Mouse (Mus musculus) stomach, embryonic 14.5 days (tissue): ENCODE measurements around the gene Hoxd4. TPM values are rescaled to one million over a fixed set of nuclear protein-coding genes. Genes with fewer than 3 reads are reported as not detected.
A peak's percentile ranks its signal among the peaks of the same experiment; 100 is the strongest.

ENCODE experiments used
- ATAC-seq: fragments of 200-750 bp; cut with Nextera tagmentation; 2 replicates; pipeline ENCODE4 v1.8.0; 2017; ENCODE audit warnings: low read depth, moderate TSS enrichment; ENCODE audit not compliant: insufficient number of reproducible peaks, insufficient read depth, low FRiP score
- H3K27ac ChIP-seq: fragments of 300-500 bp; sonication (generic); 2 replicates; pipeline ENCODE4 v1.5.1; 2014; ENCODE audit warnings: mild to moderate bottlenecking, low read length, moderate library complexity, mixed read lengths
- H3K27me3 ChIP-seq: fragments of 300-500 bp; sonication (generic); 2 replicates; pipeline ENCODE4 v1.6.1; 2014; ENCODE audit warnings: low read length, control low read depth, mixed read lengths; ENCODE audit not compliant: control insufficient read depth, insufficient read depth
- H3K36me3 ChIP-seq: fragments of 300-500 bp; sonication (generic); 2 replicates; pipeline ENCODE4 v1.6.1; 2014; ENCODE audit warnings: mild to moderate bottlenecking, control low read depth, low read length, moderate library complexity, mixed read lengths; ENCODE audit not compliant: control insufficient read depth, insufficient read depth
- H3K4me1 ChIP-seq: fragments of 300-500 bp; sonication (generic); 2 replicates; pipeline ENCODE4 v1.6.1; 2014; ENCODE audit warnings: low read length, control low read depth, mixed read lengths; ENCODE audit not compliant: control insufficient read depth, insufficient read depth
- H3K4me2 ChIP-seq: fragments of 300-500 bp; sonication (generic); replicated peaks from 2 replicates; pipeline ENCODE4 v1.6.1; 2014; ENCODE audit warnings: low read depth, low read length, control low read depth
- H3K4me3 ChIP-seq: fragments of 300-500 bp; sonication (generic); 2 replicates; pipeline ENCODE4 v1.5.1; 2014; ENCODE audit warnings: low read depth, low read length, control low read depth
- H3K9ac ChIP-seq: fragments of 300-500 bp; sonication (generic); replicated peaks from 2 replicates; pipeline ENCODE4 v1.6.1; 2014; ENCODE audit warnings: low read depth, mild to moderate bottlenecking, control low read depth, low read length, moderate library complexity, mixed read lengths
- H3K9me3 ChIP-seq: fragments of 300-500 bp; sonication (generic); 2 replicates; pipeline ENCODE4 v1.6.1; 2016; ENCODE audit warnings: low read depth, low read length, control low read depth; ENCODE audit not compliant: control insufficient read depth
- WGBS: fragments of 180-500 bp; shearing (Covaris S2); extraction: QIAGEN DNeasy Blood & Tissue Kit; methylation state at CpG from one replicate; pipeline ENCODE4 v1.1.7; 2014; 5-methylcytosine and 5-hydroxymethylcytosine counted together
- polyA plus RNA-seq: library from polyadenylated mRNA; unstranded; fragments of >200 nt; fragmentation: Nextera tagmentation; extraction: Ambion mirVana; gene quantifications from 2 replicates; pipeline ENCODE4 v1.2.1, GENCODE M21; 2014

Gene Hoxd4
- polyA plus RNA-seq, 1 experiment from 2014 or later, result 0.81 TPM

DNA sequence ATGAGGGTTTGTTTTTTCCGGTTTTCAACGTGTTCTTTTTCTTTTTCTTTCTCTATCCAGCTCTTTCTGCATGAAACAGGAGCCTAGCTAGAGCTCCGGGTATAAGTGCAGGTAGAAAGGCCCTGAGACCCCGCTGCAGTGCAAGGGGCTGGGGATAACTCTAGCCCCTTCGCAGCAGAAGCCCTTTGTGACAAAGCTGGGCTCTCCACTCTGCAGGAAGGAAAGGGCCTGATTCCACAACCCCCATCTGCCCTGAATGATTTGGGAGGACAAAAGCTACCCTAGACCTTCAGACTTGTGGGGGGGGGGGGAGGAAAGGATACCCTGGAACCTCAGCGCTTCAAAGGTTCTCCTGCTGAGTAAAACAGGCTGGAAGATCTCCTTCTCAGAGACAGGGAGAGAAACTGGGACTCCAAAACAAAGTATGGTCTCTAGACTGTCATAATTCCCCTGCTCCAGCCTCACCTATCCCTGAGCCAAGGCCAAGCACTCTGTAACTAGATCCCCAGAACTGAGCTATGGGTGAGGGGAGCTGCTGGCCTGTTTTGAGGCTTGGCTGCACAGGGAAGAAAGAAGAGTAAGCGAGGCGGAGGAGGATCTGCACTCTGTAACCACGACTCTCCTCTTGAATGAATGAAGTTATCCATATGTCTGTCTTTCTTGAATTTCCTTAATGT, 35.2 kb upstream of the Hoxd4 start:
- Histone ChIP-seq H3K4me3 (no peak overlapping the region), H3K4me1 (0 out of 2 replicates have a peak, but pooled peaks cover 2% of the 10 kb centered on the region), H3K9ac (no peak overlapping the region), H3K4me2 (no peak overlapping the region), H3K9me3 (no peaks in the 10 kb centered on the region), H3K36me3 (no peaks in the 10 kb centered on the region), H3K27me3 (peaks cover 88% of the 10 kb centered on the region), H3K27ac (no peak overlapping the region)
- ATAC-seq, result no peak
- 4% methylated on average over 9 of the region's 9 CpGs for WGBS

DNA sequence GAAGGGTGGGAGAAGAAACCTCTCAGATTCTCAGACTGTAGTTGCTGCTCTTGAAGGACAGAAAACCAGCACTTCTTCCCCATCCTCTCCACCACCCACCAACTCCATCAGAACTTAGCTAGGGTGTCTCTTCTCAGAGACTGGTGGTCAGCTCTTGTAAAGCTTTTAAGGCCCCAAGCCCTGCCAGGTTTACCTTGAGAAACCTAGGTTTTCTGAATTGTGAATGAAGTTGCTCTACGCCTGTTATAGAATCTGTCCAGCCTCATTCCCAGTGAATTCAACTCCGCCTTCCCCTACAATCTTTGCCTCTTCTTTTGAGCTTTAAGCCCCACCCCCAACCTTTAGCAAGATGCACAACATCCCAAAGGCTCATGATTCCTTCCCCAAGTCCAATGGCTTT, 34.6 kb upstream of the Hoxd4 start:
- WGBS, result 18% methylated on average over 2 of the region's 2 CpGs

GRCm38 (mm10) chr2:74678891-74679595, 32.7 kb upstream of the Hoxd4 start, which contains the start of gene Hoxd11:
Hoxd11 (plus strand) TSS chr2:74679557.
- Histone ChIP-seq H3K27ac (no peak within 1 kb of the TSS), H3K4me1 (no peaks in the 10 kb centered on the region), H3K27me3 (peaks cover 94% of the 10 kb centered on the region), H3K9me3 (no peaks in the 10 kb centered on the region), H3K4me3 (no peak within 1 kb of the TSS), H3K4me2 (no peak within 1 kb of the TSS), H3K9ac (no peak within 1 kb of the TSS), H3K36me3 (no peaks in the 10 kb centered on the region)
- 2% methylated on average over 15 of the region's 15 CpGs for WGBS
- ATAC-seq, result no peak

More for the DNA sequence above, 34.6 kb upstream of the Hoxd4 start:
- ATAC-seq, result no peak
- H3K36me3 ChIP-seq, result no peaks in the 10 kb centered on the region
- peaks cover 92% of the 10 kb centered on the region for H3K27me3 ChIP-seq
- H3K4me3 ChIP-seq, result no peak overlapping the region
- no peak overlapping the region for H3K27ac ChIP-seq
- H3K4me2 ChIP-seq, result no peak overlapping the region
- H3K4me1 ChIP-seq, result 0 out of 2 replicates have a peak, but pooled peaks cover 2% of the 10 kb centered on the region
- H3K9me3 ChIP-seq, result no peaks in the 10 kb centered on the region
- no peak overlapping the region for H3K9ac ChIP-seq

DNA sequence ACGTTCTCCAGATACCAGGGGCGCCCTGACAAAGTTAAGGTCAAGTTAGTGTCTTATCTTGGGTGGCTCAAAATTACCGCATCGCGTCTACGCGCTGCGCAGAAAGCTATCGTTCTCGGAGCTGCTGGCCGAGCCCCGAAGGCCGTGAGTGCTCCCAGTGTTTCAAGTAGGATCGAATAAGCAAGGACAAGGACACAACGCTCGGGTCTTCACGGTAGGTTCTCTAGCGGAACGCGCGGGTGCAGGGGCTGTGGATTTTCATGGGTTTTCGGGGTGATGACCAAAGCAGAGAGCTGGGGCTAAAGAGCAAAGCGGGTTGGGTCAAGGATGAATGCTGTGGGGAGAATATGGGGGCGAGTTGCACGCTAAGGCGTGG, 32.1 kb upstream of the Hoxd4 start:
- H3K9ac ChIP-seq, result no peak overlapping the region
- no peaks in the 10 kb centered on the region for H3K4me1 ChIP-seq
- H3K27me3 ChIP-seq, result peaks cover 89% of the 10 kb centered on the region
- no peak for ATAC-seq
- no peaks in the 10 kb centered on the region for H3K9me3 ChIP-seq
- H3K4me2 ChIP-seq, result no peak overlapping the region
- H3K27ac ChIP-seq, result no peak overlapping the region
- no peak overlapping the region for H3K4me3 ChIP-seq
- H3K36me3 ChIP-seq, result no peaks in the 10 kb centered on the region
- WGBS, result under 1% methylated on average over 26 of the region's 26 CpGs

DNA sequence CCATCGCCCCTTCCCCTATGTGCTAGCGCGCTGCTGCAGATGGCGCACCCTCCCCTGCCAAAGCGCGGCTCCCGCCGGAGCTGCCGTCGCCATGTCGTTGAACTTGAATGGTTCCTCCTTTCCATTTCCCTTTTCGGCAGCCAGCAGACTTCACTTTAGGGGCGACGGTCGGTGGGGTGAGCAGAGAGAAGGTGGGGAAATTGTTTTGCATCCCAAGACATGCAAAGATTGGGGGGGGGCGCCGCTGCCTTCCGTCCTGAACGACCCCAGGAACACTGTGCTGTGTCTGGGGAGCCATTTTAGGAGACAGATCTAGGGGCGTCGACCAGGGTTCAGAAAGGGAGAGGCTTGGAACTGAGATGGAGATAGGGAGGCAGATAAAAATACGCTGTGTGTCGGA, 31.7 kb upstream of the Hoxd4 start:
- H3K9ac ChIP-seq, result no peak overlapping the region
- H3K4me1 ChIP-seq, result no peaks in the 10 kb centered on the region
- no peak overlapping the region for H3K27ac ChIP-seq
- H3K27me3 ChIP-seq, result peaks cover 89% of the 10 kb centered on the region
- no peak for ATAC-seq
- H3K9me3 ChIP-seq, result no peaks in the 10 kb centered on the region
- no peak overlapping the region for H3K4me2 ChIP-seq
- H3K36me3 ChIP-seq, result no peaks in the 10 kb centered on the region
- no peak overlapping the region for H3K4me3 ChIP-seq
- 1% methylated on average over 23 of the region's 23 CpGs for WGBS

DNA sequence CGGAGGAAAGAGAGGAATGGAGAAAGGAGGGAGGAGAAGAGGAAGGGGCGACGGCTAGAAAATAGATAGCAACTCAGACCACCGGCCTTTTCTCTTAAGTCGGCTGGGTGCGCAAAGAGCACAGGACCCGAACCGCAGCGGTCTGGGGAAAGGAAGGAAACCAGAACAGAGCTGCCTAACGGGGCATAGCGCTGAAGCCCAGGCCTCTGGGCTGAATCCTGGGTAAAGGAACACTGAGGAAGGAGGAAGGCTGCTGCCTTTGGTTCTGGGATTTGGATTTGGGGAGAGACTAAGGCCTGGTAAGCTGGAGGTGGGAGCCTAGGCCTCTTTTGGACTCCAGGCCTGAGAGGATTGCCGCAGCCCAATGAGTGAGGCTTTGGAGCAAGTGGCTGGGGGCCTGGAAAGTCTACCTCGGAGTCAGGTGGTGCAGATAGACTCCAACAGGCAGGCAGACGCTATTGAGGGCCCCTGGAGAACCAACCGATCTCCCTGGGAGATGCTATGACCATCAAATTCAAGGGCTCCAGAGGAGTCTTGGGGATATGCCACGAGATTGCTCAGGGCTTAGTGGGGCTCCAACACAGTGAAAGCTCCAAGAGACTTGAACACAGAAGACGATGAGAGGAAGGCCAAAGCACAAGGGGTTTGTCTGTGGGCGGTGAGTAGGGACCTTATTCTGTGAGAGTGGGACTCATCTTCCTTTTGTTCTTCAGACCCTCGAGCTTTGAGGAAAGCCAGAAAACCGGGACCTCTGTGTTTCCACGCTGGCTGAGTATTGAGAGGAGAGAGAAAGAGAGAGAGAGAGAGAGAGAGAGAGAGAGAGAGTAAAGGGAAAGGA, 30.9 kb upstream of the Hoxd4 start:
- 2% methylated on average over 21 of the region's 21 CpGs for WGBS
- Histone ChIP-seq H3K4me2 (no peak overlapping the region), H3K4me3 (no peak overlapping the region), H3K27ac (no peak overlapping the region), H3K9me3 (no peaks in the 10 kb centered on the region), H3K9ac (no peak overlapping the region), H3K27me3 (peaks cover 91% of the 10 kb centered on the region), H3K4me1 (no peaks in the 10 kb centered on the region), H3K36me3 (no peaks in the 10 kb centered on the region)
- no peak for ATAC-seq

DNA sequence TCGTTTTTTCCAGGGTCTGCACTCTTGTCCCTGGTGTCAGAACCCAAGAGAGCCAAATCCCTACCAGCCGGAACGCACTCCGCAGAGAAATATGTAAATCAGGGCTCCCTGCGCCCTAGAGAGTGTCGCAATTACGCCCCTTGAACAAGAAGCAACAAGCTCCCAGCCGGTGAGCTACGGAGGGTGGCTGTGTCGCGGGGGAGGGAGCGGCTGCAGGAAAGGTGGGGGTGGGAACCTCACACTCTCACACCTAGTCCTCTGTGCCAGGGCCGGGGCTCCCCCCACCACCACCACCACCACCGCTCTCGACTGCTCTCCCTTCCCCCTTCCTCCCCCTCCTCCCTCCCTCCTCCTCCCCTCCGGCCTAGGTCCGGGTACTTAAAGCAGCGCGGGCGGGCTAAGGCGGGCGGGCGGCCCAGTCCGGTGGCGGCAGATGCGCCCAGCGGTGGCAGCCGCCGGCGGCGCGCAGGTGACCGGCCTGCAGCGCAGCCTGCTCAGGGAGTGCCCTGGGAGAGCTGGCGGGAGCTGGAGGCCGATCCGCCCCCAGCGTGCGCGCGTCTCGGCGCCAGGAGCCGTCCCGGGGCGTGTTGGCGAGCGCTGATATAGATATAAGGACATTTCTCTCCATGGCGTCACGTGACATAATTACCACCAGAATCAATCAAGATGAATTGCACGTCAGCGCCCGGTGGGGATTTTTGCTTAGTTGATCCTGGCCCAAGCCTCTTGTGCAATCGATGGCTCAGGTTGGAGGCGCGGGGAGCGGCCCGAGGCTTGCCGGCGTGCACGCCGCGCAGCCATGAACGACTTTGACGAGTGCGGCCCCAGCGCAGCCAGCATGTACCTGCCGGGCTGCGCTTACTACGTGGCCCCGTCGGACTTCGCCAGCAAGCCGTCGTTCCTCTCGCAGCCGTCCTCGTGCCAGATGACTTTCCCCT, 29.9 kb upstream of the Hoxd4 start:
- ATAC-seq, result 0 out of 2 replicates have a peak, but pooled peaks have one; percentile 15
- Histone ChIP-seq H3K9ac (no peak overlapping the region), H3K9me3 (no peaks in the 10 kb centered on the region), H3K4me2 (peak overlapping the region; percentile 23; the same call in 1 of the 2 replicates), H3K27ac (no peak overlapping the region), H3K36me3 (no peaks in the 10 kb centered on the region), H3K4me1 (no peaks in the 10 kb centered on the region), H3K4me3 (peak overlapping the region; percentile 11), H3K27me3 (peaks cover 89% of the 10 kb centered on the region)
- under 1% methylated on average over 65 of the region's 78 CpGs for WGBS
